Mouse (Mus musculus): ENCODE data around the gene Prkg1.
A peak's percentile ranks its signal among the peaks of the same experiment; 100 is the strongest.

Gene Prkg1

GRCm38 (mm10) chr19:31616830-31617229 lies 148.0 kb downstream of the Prkg1 start:
- no peak for DNase-seq

- DNase-seq = no peak
Measured at GRCm38 (mm10) chr19:31616159-31616558, 148.7 kb downstream of the Prkg1 start.

DNA sequence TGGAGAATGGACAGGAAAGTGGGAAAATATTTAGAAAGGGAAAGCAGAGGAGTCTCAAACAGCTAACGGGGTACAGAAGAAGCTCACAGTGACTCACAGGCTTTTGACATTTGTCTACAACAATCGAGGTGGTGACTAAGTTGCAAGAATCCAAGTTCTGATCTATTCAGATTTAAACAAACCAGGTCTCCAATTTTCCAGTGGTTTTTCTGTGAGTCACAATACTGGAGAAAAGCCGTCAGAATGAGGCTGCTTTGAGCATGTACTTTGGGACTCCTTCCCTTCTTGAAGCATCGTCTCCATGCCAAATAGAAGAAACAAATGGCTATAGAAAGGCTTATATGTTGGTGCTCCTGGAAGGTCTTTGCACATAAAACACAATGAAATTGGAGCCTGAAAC lies 151.7 kb downstream of the Prkg1 start:
- no peak for DNase-seq

GRCm38 (mm10) chr19:31602578-31602977 lies 162.3 kb downstream of the Prkg1 start:
- DNase-seq = no peak

- no peak for DNase-seq
Measured at GRCm38 (mm10) chr19:31594011-31594410, 170.8 kb downstream of the Prkg1 start.

DNA sequence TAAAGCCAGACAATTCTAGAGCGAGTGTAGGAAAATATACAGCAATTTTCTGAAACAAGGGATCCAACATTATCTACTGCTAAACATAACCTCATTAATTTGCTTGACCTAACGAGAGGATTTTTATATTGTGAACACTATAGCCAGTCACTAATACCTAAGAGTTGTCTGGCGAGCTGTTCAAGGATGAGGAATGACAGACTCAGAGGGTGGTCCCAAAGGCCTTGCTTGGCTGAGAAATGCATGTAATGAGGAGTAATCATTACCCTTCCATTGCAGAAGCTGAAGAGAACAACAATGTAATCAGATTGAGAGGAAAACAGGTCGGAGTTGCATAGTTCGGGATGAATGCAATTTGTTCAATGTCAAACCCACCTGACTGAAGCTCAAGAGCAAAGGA lies 174.1 kb downstream of the Prkg1 start:
- DNase-seq = no peak

DNA sequence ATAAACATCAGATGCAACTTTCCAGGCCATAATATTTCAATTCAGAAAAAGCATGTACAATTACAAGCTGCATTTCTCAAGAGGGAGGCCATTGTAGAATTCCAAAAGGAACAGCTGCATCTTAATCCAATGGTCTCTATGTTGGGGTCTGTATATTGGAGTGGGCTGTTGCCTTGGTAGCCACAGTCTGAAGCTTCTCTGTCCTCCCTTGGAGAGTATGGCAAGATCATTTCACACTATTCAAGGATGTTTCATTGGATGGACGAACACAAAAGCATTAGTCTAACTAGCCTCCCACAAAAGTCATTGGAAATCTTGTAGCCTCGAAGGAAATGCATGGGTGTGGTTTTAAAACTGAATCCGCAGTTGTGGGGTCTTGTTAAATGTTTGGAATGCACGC lies 187.7 kb downstream of the Prkg1 start:
- no peak for DNase-seq

- no peak for DNase-seq
Measured at GRCm38 (mm10) chr19:31564329-31564728, 200.5 kb downstream of the Prkg1 start.

DNA sequence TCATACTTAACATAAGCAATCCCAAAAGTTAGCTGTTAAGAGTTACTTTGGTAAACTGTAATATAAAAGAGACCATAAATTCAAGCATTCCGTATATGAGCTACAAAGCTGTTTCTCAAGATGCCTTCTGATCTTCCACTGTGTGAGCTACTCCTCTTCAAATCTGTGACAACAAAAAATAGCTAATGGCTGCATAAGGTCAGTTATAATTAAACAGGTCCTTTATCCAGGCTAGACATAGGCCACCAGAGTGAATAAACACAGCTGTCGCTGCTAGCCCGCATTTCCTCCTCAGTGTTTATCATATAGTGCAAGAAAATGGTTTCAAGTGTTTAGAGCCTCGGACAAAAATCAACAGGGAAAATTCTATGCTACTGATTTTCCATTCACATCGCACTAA lies 218.8 kb downstream of the Prkg1 start:
- DNase-seq = no peak

- no peak for DNase-seq
Measured at GRCm38 (mm10) chr19:31531249-31531740, 233.5 kb downstream of the Prkg1 start.

DNA sequence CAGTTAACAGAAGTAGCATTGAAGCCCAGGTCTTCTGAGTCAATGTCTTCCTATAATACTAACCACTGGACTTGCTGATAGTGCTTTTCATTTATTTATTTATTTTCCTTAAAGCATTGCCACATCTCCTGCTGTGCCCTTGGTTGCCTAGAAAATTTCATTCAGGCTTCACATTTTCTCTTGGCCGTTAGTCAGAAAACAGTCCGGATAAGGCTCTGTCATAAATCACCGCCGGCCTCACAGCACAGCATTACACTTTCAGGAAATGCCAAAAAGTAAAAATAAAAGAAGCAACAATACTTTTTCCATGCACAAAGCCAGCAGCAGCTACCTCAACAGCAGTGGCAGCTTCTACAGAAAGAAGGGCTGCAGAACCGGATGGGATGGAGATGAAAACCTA lies 234.2 kb downstream of the Prkg1 start:
- DNase-seq = no peak

- no peak for DNase-seq
Measured at GRCm38 (mm10) chr19:31529890-31530289, 234.9 kb downstream of the Prkg1 start.

DNA sequence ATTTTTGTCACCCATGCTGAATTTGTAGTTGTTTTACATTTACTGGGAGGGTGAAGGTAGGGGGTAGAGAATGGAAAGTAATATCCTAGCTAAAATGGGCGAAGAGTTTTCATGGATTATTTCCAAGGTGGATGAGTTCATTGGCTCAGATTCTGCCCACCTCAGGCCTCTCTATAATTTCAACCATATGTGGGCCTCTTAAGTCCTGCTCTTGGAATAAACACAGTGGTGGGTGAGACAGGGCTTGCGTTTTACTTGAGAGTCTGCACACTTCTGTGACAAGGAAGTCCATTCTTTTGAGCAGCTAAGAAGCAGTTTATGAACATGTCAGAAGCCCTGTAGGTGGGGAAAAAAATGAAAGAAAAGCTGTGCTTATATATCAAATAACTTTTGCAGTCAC lies 250.3 kb downstream of the Prkg1 start:
- DNase-seq = no peak

GRCm38 (mm10) chr19:31507831-31508230 lies 257.0 kb downstream of the Prkg1 start:
- DNase-seq = no peak

GRCm38 (mm10) chr19:31506296-31506695 lies 258.5 kb downstream of the Prkg1 start:
- DNase-seq = no peak

DNA sequence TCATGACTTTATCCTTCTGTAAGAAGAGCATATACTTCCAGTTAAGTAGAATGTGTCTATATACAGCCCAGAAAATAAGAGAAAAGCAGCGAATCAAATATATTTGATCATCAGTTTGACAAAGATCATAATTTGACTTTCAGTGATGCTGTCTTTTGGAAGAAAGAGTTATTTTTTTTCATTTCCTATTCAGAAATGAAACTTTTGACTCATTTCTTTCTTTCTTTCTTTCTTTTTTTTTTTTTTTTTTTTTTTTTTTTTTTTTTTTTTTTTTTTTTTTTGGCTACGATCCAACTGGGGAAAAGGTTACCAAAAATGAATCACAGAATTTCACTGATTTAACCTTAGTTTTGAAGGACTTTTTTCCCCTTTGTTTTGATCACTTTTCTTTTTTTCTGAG lies 259.8 kb downstream of the Prkg1 start:
- no peak for DNase-seq

- DNase-seq = no peak
Measured at GRCm38 (mm10) chr19:31497386-31497785, 267.4 kb downstream of the Prkg1 start.

- DNase-seq = no peak
Measured at GRCm38 (mm10) chr19:31489606-31490005, 275.2 kb downstream of the Prkg1 start.

- DNase-seq = no peak
Measured at GRCm38 (mm10) chr19:31471766-31472165, 293.1 kb downstream of the Prkg1 start.

- DNase-seq = no peak
Measured at GRCm38 (mm10) chr19:31460188-31460587, 304.6 kb downstream of the Prkg1 start.

DNA sequence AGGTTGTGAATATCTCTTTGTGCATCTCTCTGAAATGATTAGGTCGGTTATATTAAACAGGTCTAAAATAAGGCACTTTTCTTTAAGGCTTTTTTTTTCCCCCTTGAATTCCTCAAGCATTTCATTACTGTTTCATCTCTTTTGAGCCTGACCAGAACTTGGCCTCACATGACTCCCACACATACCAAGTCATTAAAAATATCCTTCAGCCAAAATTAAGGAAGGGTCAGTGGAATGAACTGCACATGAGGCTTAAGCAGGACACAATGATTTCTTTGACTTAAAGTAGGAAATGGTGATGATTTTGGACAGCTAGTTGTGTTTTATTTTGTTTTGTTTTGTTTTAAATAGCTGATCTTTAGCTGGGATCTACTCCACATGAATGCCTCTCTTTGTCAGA lies 320.7 kb downstream of the Prkg1 start:
- DNase-seq = no peak

GRCm38 (mm10) chr19:31442311-31442710 lies 322.5 kb downstream of the Prkg1 start:
- DNase-seq = no peak

DNA sequence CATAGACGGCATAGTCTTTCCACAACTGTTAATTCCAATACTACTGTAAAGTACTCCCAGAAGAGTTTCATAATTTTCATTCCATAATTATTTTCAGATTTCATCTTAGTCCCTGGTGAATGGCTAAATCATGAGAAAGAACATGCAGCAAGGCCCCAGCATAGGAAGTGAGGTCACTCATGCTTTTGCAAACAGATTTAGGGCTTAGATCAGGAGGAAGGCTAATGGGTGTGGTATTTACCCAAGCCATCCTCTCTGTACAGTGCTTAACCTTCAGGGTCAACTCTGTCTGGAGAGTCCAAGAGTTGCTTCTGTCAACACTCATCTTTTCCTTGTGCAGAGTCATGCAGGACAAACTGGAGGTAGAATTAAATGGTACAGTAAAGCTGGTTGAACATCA lies 331.4 kb downstream of the Prkg1 start:
- DNase-seq = no peak

DNA sequence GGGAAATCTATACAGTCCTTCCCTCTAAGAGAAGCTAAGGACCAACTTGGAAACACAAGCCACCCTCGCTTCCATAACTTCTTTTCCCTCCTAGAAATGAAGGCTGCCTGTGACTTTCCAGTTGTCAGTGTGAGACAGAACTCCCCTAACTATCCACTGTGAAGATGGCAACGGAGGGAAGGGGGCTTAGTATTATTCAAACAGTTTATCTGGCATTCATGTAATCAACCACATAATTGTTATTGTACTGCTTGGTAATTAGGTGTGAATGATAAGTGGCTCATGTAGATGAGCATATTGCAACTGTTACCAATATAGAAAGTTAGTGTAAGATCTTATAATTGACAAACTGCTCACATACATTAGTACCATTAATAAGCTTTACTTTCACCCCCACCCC lies 333.4 kb downstream of the Prkg1 start:
- DNase-seq = no peak

GRCm38 (mm10) chr19:31426142-31426541 lies 338.7 kb downstream of the Prkg1 start:
- DNase-seq = peak; percentile 12

- DNase-seq = no peak
Measured at GRCm38 (mm10) chr19:31425199-31425598, 339.6 kb downstream of the Prkg1 start.

All from thymus, postnatal 25 days (tissue).